Mouse (Mus musculus): ENCODE data around the gene Cfap126. TPM values are rescaled to one million over a fixed set of nuclear protein-coding genes. Genes with fewer than 3 reads are reported as not detected.
"Not testable (repeated sequence)": the region's sequence is repeated elsewhere in the genome, so short reads cannot be mapped to it uniquely, and the experiment has no call there.

The Cfap126 gene
- total RNA-seq, 2 experiments from 2014 or later, result 0.59 to 0.91 TPM

GRCm38 (mm10) chr1:171121839-171122238, 8.1 kb downstream of the Cfap126 start:
- no peak for ATAC-seq (ENCODE audit: poor library complexity, severe bottlenecking)

- ATAC-seq (ENCODE audit: poor library complexity, severe bottlenecking), result peak; percentile 89
Measured at GRCm38 (mm10) chr1:171122932-171123331, 9.2 kb downstream of the Cfap126 start.

GRCm38 (mm10) chr1:171124398-171124797, 10.7 kb downstream of the Cfap126 start:
- ATAC-seq (ENCODE audit: poor library complexity, severe bottlenecking), result no peak

- ATAC-seq (ENCODE audit: poor library complexity, severe bottlenecking), result no peak
Measured at GRCm38 (mm10) chr1:171129251-171129650, 15.5 kb downstream of the Cfap126 start.

GRCm38 (mm10) chr1:171130971-171131370, 17.3 kb downstream of the Cfap126 start:
- no peak for ATAC-seq (ENCODE audit: poor library complexity, severe bottlenecking)

- ATAC-seq (ENCODE audit: poor library complexity, severe bottlenecking), result no peak
Measured at GRCm38 (mm10) chr1:171135600-171135999, 21.9 kb downstream of the Cfap126 start.

- ATAC-seq (ENCODE audit: poor library complexity, severe bottlenecking), result not testable (repeated sequence)
Measured at GRCm38 (mm10) chr1:171137486-171138155, 23.9 kb downstream of the Cfap126 start.

- ATAC-seq (ENCODE audit: poor library complexity, severe bottlenecking), result not testable (repeated sequence)
Measured at GRCm38 (mm10) chr1:171142981-171143380, 29.3 kb downstream of the Cfap126 start.

GRCm38 (mm10) chr1:171149974-171150760, 36.4 kb downstream of the Cfap126 start, which contains the start of the genes Sdhc and Mpz:
Sdhc (minus strand) TSS chr1:171150603.
Mpz (plus strand) TSS chr1:171150711.
- peak; percentile 99 for ATAC-seq (ENCODE audit: poor library complexity, severe bottlenecking)

- peak; percentile 9; the same call in 1 of the 2 replicates for ATAC-seq (ENCODE audit: poor library complexity, severe bottlenecking)
Measured at GRCm38 (mm10) chr1:171150838-171151391, 37.2 kb downstream of the Cfap126 start.

GRCm38 (mm10) chr1:171151966-171152365, 38.2 kb downstream of the Cfap126 start:
- ATAC-seq (ENCODE audit: poor library complexity, severe bottlenecking), result no peak

GRCm38 (mm10) chr1:171156644-171157043, 42.9 kb downstream of the Cfap126 start:
- no peak for ATAC-seq (ENCODE audit: poor library complexity, severe bottlenecking)

GRCm38 (mm10) chr1:171157965-171158364, 44.2 kb downstream of the Cfap126 start:
- ATAC-seq (ENCODE audit: poor library complexity, severe bottlenecking), result no peak

- ATAC-seq (ENCODE audit: poor library complexity, severe bottlenecking), result peak; percentile 70
Measured at GRCm38 (mm10) chr1:171159485-171159975, 45.8 kb downstream of the Cfap126 start.

GRCm38 (mm10) chr1:171162526-171162925, 48.8 kb downstream of the Cfap126 start:
- no peak for ATAC-seq (ENCODE audit: poor library complexity, severe bottlenecking)

- ATAC-seq (ENCODE audit: poor library complexity, severe bottlenecking), result 0 out of 2 replicates have a peak, but pooled peaks have one; percentile 39
Measured at GRCm38 (mm10) chr1:171164258-171164657, 50.5 kb downstream of the Cfap126 start.

GRCm38 (mm10) chr1:171165629-171166345, 52.1 kb downstream of the Cfap126 start:
- no peak for ATAC-seq (ENCODE audit: poor library complexity, severe bottlenecking)

GRCm38 (mm10) chr1:171168906-171169305, 55.2 kb downstream of the Cfap126 start:
- ATAC-seq (ENCODE audit: poor library complexity, severe bottlenecking), result no peak

- ATAC-seq (ENCODE audit: poor library complexity, severe bottlenecking), result no peak
Measured at GRCm38 (mm10) chr1:171169913-171170312, 56.2 kb downstream of the Cfap126 start.

- no peak for ATAC-seq (ENCODE audit: poor library complexity, severe bottlenecking)
Measured at GRCm38 (mm10) chr1:171171138-171171537, 57.4 kb downstream of the Cfap126 start.

GRCm38 (mm10) chr1:171172779-171173178, 59.1 kb downstream of the Cfap126 start:
- ATAC-seq (ENCODE audit: poor library complexity, severe bottlenecking), result no peak
